Mouse (Mus musculus): Measurements from ENCODE around the gene Auts2. TPM values are rescaled to one million over a fixed set of nuclear protein-coding genes. Genes with fewer than 3 reads are reported as not detected.

Auts2 gene
- total and polyA plus RNA-seq, 3 experiments, result not detected

DNA sequence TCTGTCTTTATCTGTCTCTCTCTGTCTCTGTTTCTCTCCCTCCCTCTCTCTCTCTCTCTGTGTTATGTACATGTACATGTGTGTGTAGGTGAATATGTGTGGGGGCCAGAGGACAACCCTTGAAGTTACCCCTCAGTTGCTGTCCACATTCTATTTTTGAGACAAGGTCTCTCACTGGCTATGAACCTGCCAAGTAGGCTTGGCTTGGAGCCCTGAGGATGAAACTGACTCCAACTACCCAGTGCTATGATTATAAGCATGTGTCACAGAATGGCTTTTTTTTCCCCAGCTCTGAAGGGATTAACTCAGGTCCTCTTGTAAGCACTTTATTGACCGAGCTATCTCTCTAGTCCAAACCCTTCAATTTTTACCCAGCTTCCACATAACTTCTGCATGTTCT, 852.4 kb downstream of the Auts2 start:
- no peaks in the 10 kb centered on the region for H3K4me1 ChIP-seq (ENCODE audit: control insufficient read depth in 1 of 2, insufficient read depth in 2 of 2)
- dilution Hi-C loops (cut with MboI; ENCODE audit: extremely low pct_ligation_motif_present, extremely low pct_unique_long_range_greater_than_20kb, low sequenced_read_pairs) (no loop called here), in situ Hi-C loops (cut with MboI; ENCODE audit: low pct_ligation_motif_present, low pct_unique_long_range_greater_than_20kb, low sequenced_read_pairs) (no loop called here)
- no peak for TF ChIP-seq POLR2AphosphoS2 (IDR thresholded peaks at IDR 0.05; ENCODE audit: low read depth, low read length)
- TF ChIP-seq UBTF (IDR thresholded peaks at IDR 0.05; ENCODE audit: low read depth, low read length), result no peak
- TF ChIP-seq EP300 (IDR thresholded peaks at IDR 0.05; ENCODE audit: low read length), result no peak
- TF ChIP-seq CHD2 (IDR thresholded peaks at IDR 0.05; ENCODE audit: low read length), result no peak
- TF ChIP-seq SIN3A (IDR thresholded peaks at IDR 0.05; ENCODE audit: low read length), result no peak
- no peak for TF ChIP-seq ZMIZ1 (IDR thresholded peaks at IDR 0.05; ENCODE audit: low read depth, low read length)
- no peak for TF ChIP-seq MYC (IDR thresholded peaks at IDR 0.05; ENCODE audit: low read depth, low read length)
- H3K4me3 ChIP-seq (replicated peaks in 1 of 3; ENCODE audit: low read depth in 2 of 3, low read length in 2 of 3, poor library complexity in 1 of 3), result no peak overlapping the region
- H3K27ac ChIP-seq (ENCODE audit: insufficient read depth, low read depth), result no peak overlapping the region
- H3K4me2 ChIP-seq (ENCODE audit: insufficient read depth, low read depth, poor library complexity, severe bottlenecking), result no peak overlapping the region
- H3K9ac ChIP-seq (ENCODE audit: insufficient read depth, low read depth), result no peak overlapping the region
- no peak for DNase-seq (ENCODE audit: extremely low read depth)
- peaks cover 81% of the 10 kb centered on the region for H3K9me3 ChIP-seq (replicated peaks; ENCODE audit: low read length)
- H3K27me3 ChIP-seq (replicated peaks), result no peaks in the 10 kb centered on the region
- no peaks in the 10 kb centered on the region for H3K36me3 ChIP-seq (replicated peaks in 1 of 2; ENCODE audit: control insufficient read depth in 1 of 2, insufficient read depth in 1 of 2, low read length in 1 of 2)
- H3K79me2 ChIP-seq (replicated peaks; ENCODE audit: control insufficient read depth, extremely low read depth, insufficient read depth, poor library complexity, severe bottlenecking), result no peaks in the 10 kb centered on the region

DNA sequence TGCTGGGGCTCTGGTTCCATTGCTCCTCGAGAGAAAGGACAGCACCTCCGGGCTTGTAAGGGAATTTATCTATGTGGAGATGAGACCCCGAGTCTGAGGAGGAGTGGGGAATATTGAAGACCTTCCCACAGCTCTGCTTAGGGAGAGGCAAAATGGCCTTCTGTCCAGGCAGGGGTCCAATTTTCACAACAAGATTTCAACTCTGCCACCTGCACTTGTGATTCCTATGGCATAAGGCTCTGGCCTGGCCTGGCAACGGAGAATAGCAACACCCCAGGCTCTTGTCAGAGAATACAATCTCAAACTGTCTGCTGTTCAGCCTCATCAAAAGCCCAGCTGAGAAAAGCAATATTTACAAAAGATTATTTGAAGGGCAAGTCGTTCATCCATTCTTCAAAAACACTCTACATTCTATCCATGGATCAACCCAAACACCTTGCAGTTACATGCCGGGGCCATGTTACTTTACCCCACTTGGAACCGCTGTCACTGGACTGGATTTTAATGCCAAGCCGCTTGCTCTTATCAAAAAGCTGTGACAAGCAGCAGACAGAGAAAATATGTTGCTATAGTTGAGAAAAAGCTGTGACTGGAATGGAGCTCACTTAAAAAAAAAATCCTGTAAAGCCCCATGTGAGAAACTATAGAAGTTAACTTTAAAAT, 856.1 kb downstream of the Auts2 start:
- Histone ChIP-seq H3K79me2 (replicated peaks; ENCODE audit: control insufficient read depth, extremely low read depth, insufficient read depth, poor library complexity, severe bottlenecking) (no peaks in the 10 kb centered on the region), H3K4me2 (ENCODE audit: insufficient read depth, low read depth, poor library complexity, severe bottlenecking) (no peak overlapping the region), H3K27me3 (replicated peaks) (no peaks in the 10 kb centered on the region), H3K4me3 (replicated peaks in 1 of 3; ENCODE audit: low read depth in 2 of 3, low read length in 2 of 3, poor library complexity in 1 of 3) (no peak overlapping the region), H3K4me1 (ENCODE audit: control insufficient read depth in 1 of 2, insufficient read depth in 2 of 2) (no peaks in the 10 kb centered on the region), H3K9ac (ENCODE audit: insufficient read depth, low read depth) (no peak overlapping the region), H3K27ac (ENCODE audit: insufficient read depth, low read depth) (no peak overlapping the region), H3K36me3 (replicated peaks in 1 of 2; ENCODE audit: control insufficient read depth in 1 of 2, insufficient read depth in 1 of 2, low read length in 1 of 2) (no peaks in the 10 kb centered on the region), H3K9me3 (replicated peaks; ENCODE audit: low read length) (peaks cover 82% of the 10 kb centered on the region)
- no peak for DNase-seq (ENCODE audit: extremely low read depth)
- TF ChIP-seq MAX (IDR thresholded peaks at IDR 0.05; ENCODE audit: low read length) (no peak), SIN3A (IDR thresholded peaks at IDR 0.05; ENCODE audit: low read length) (no peak), JUN (IDR thresholded peaks at IDR 0.05; ENCODE audit: insufficient read depth, low read depth, low read length) (no peak), EP300 (IDR thresholded peaks at IDR 0.05; ENCODE audit: low read length) (no peak), MEF2A (IDR thresholded peaks at IDR 0.05; ENCODE audit: borderline replicate concordance, low read depth, low read length) (no peak), POLR2AphosphoS2 (IDR thresholded peaks at IDR 0.05; ENCODE audit: low read depth, low read length) (no peak), ZC3H11A (IDR thresholded peaks at IDR 0.05; ENCODE audit: low read depth, low read length) (no peak)
- in situ Hi-C loops (cut with MboI; ENCODE audit: low pct_ligation_motif_present, low pct_unique_long_range_greater_than_20kb, low sequenced_read_pairs), result no loop called here
- dilution Hi-C loops (cut with MboI; ENCODE audit: extremely low pct_ligation_motif_present, extremely low pct_unique_long_range_greater_than_20kb, low sequenced_read_pairs), result no loop called here

DNA sequence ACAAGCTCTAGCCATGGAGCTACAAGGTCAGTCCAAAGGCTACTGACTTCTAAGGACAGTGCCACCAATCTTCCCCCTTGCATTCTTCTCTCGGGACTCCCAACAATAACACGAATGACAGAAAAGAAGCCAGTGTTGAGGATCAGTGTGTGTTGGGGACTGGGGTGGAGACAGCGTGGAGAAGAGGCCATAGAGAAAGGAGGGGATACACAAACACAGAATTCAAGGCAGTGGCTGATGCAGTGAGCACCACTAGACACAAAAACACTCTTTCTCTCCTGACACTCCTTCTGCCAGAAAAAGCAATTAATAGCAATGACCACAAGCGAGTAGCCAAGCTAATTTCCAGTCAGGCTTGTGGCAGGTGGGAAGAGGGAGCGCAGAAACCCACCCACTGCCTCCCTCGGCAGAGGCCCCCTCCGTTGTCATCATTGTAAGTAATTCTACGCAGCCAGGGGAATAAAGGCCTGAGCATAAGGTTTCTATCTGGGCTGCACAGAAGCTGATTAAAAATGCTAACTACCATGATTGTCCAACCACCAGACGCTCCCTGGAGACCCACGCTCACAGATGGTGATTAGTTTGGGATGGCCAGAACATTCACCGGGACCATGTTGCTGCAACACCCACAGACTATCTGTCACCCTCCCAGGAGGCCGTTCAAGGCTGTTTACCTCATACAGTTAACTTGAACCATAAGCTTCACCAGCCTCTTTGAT, 862.9 kb downstream of the Auts2 start:
- dilution Hi-C loops (cut with MboI; ENCODE audit: extremely low pct_ligation_motif_present, extremely low pct_unique_long_range_greater_than_20kb, low sequenced_read_pairs), result no loop called here
- in situ Hi-C loops (cut with MboI; ENCODE audit: low pct_ligation_motif_present, low pct_unique_long_range_greater_than_20kb, low sequenced_read_pairs), result no loop called here

More for the DNA sequence above, 862.9 kb downstream of the Auts2 start:
- Histone ChIP-seq H3K27ac (ENCODE audit: insufficient read depth, low read depth) (no peak overlapping the region), H3K4me1 (ENCODE audit: control insufficient read depth in 1 of 2, insufficient read depth in 2 of 2) (no peaks in the 10 kb centered on the region), H3K4me3 (replicated peaks in 1 of 3; ENCODE audit: low read depth in 2 of 3, low read length in 2 of 3, poor library complexity in 1 of 3) (no peak overlapping the region), H3K36me3 (replicated peaks in 1 of 2; ENCODE audit: control insufficient read depth in 1 of 2, insufficient read depth in 1 of 2, low read length in 1 of 2) (no peaks in the 10 kb centered on the region), H3K79me2 (replicated peaks; ENCODE audit: control insufficient read depth, extremely low read depth, insufficient read depth, poor library complexity, severe bottlenecking) (no peaks in the 10 kb centered on the region), H3K9me3 (replicated peaks; ENCODE audit: low read length) (peaks cover 90% of the 10 kb centered on the region), H3K4me2 (ENCODE audit: insufficient read depth, low read depth, poor library complexity, severe bottlenecking) (no peak overlapping the region), H3K9ac (ENCODE audit: insufficient read depth, low read depth) (no peak overlapping the region), H3K27me3 (replicated peaks) (no peaks in the 10 kb centered on the region)
- TF ChIP-seq TBP (conservative IDR thresholded peaks at IDR 0.05; ENCODE audit: low read depth, low read length) (no peak), EP300 (IDR thresholded peaks at IDR 0.05; ENCODE audit: low read length) (no peak), CHD1 (IDR thresholded peaks at IDR 0.05; ENCODE audit: low read depth, low read length) (no peak), KAT2A (IDR thresholded peaks at IDR 0.05; ENCODE audit: insufficient replicate concordance, low read length) (no peak), RCOR1 (conservative IDR thresholded peaks at IDR 0.05; ENCODE audit: low read depth, low read length) (no peak), JUND (conservative IDR thresholded peaks at IDR 0.05; ENCODE audit: low read depth, low read length) (no peak), SMC3 (IDR thresholded peaks at IDR 0.05; ENCODE audit: low read depth, low read length) (no peak), MAX (IDR thresholded peaks at IDR 0.05; ENCODE audit: low read length) (no peak), MYC (IDR thresholded peaks at IDR 0.05; ENCODE audit: low read depth, low read length) (no peak), CTCF (conservative IDR thresholded peaks at IDR 0.05 in 1 of 2, IDR thresholded peaks at IDR 0.05 in 1 of 2; ENCODE audit: low read depth in 2 of 2, low read length in 2 of 2) (no peak)
- no peak for DNase-seq (ENCODE audit: extremely low read depth)

Data from CH12.LX (cell line).